Mouse (Mus musculus) thymus, adult 2 months (tissue): ENCODE data around the gene Mrpl4. TPM values are rescaled to one million over a fixed set of nuclear protein-coding genes. Genes with fewer than 3 reads are reported as not detected.
"Not testable (repeated sequence)": the region's sequence is repeated elsewhere in the genome, so short reads cannot be mapped to it uniquely, and the experiment has no call there.

Experiments
- DNase-seq: peaks from one replicate; pipeline ENCODE4 v3.0.0; 2021
- H3K27ac ChIP-seq: fragments of 200-500 bp; 2 replicates; pipeline ENCODE4 v1.5.1; 2012; ENCODE audit warnings: low read length, control low read depth; ENCODE audit not compliant: control insufficient read depth, insufficient read depth
- H3K27me3 ChIP-seq: fragments of 200-500 bp; 2 replicates; pipeline ENCODE4 v1.6.1; 2012; ENCODE audit warnings: mild to moderate bottlenecking, low read length, moderate library complexity, mixed read lengths; ENCODE audit not compliant: control insufficient read depth, insufficient read depth
- H3K36me3 ChIP-seq: fragments of 200-500 bp; 2 replicates; pipeline ENCODE4 v1.6.1; 2012; ENCODE audit warnings: mild to moderate bottlenecking, low read length, moderate library complexity; ENCODE audit not compliant: control insufficient read depth, insufficient read depth
- H3K4me1 ChIP-seq: fragments of 200-500 bp; replicated peaks from 2 replicates; pipeline ENCODE4 v1.6.1; 2012; ENCODE audit warnings: low read length; ENCODE audit not compliant: control insufficient read depth, insufficient read depth
- H3K4me3 ChIP-seq: fragments of 200-500 bp; 2 replicates; pipeline ENCODE4 v1.5.1; 2012; ENCODE audit warnings: mild to moderate bottlenecking, low read length, control low read depth, moderate library complexity; ENCODE audit not compliant: control insufficient read depth, insufficient read depth
- CTCF ChIP-seq: fragments of 200-500 bp; IDR thresholded peaks from 2 replicates; pipeline ENCODE4 v1.5.1; 2012; ENCODE audit warnings: mild to moderate bottlenecking, control low read depth, low read length, moderate library complexity, borderline replicate concordance; ENCODE audit not compliant: control insufficient read depth, poor library complexity, insufficient read depth; ENCODE audit errors: extremely low read depth
- POLR2A ChIP-seq: fragments of 200-500 bp; IDR thresholded peaks from 2 replicates; pipeline ENCODE4 v1.6.1; 2012; ENCODE audit warnings: mild to moderate bottlenecking, low read length, control low read depth, moderate library complexity; ENCODE audit not compliant: control insufficient read depth, poor library complexity, insufficient read depth; ENCODE audit errors: extremely low read depth
- WGBS: fragments of 180-500 bp; shearing (Covaris S2); methylation state at CpG from one replicate; pipeline ENCODE4 v1.1.7; 2018; 5-methylcytosine and 5-hydroxymethylcytosine counted together
- polyA plus RNA-seq: library from polyadenylated mRNA; depleted of rRNA; stranded (reverse); fragments of >200 nt; gene quantifications from 2 replicates; pipeline ENCODE4 v1.2.3, GENCODE M21; 2012

Gene Mrpl4
- polyA plus RNA-seq, 1 experiment = 125 TPM

DNA sequence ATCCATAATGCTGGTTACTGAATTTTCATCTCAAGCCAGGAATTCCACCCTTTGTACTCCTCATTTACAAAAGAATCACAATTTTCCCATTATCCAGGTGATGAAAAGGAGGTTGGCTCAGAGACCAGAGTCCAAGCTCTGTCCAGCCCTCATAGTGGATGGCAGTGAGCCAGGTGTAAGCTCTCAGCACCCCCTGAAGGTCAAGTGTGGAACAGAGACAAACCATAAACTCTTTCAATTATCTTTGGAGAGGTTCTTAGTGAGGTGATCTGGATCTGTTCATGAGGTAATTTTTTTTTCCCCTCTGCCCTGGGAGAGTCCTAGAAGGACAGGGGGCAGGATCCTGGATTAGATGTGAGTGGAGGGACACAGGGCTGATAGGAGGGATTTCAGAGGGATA lies 1.7 kb upstream of the Mrpl4 start:
- no peaks in the 10 kb centered on the region; the same call in 1 of the 2 replicates for H3K36me3 ChIP-seq
- H3K27me3 ChIP-seq = no peaks in the 10 kb centered on the region
- TF ChIP-seq CTCF (no peak), POLR2A (no peak)
- H3K4me3 ChIP-seq = no peak overlapping the region
- no peak overlapping the region for H3K27ac ChIP-seq
- peaks cover 3% of the 10 kb centered on the region; the same call in 1 of the 2 replicates for H3K4me1 ChIP-seq
- DNase-seq = no peak

DNA sequence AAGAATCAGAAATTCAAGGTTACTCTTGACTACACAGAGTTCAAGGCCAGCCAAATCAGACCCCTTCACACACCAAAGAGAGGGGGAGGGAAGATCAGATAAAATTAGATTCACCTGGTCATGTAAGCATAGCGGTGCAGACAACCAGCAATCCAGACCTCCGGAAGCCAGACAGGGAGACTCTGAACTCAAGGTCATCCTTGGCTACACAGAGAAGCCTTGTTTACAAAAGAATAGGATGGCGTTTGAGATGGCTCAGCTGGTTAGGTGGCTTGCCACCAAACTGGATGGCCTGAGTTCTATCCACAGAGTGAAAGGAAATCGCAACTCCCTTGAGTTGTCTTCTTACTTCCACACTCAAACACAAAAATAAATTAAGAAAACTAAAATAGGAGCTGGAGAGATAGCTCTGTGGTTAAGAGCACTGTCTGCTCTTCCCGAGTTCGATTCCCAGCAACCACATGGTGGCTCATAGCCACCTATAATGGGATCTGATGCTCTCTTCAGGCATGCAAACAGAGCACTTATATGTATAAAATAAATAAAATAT lies 812 bp upstream of the Mrpl4 start:
- WGBS = 76% methylated on average over 6 of the region's 6 CpGs
- H3K27me3 ChIP-seq = no peaks in the 10 kb centered on the region
- DNase-seq = no peak

DNA sequence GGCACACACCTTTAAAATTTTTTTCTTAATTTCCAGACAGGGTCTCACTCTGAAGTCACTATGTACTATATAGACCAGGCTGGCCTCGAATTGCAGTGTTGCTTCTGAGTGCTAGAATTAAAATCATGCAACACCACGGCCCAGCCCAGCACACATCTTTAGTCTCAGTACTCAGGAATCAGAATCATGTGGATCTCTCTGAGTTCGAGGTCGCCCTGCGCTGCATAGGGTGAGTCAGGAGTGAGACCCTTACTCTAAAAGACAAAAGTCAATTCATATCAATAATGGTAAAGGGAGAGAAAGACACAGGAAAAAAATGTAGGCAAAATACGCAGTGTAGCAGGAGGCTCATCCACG lies 290 bp upstream of the Mrpl4 start:
- Histone ChIP-seq H3K27ac (no peak overlapping the region), H3K4me1 (peaks cover 3% of the 10 kb centered on the region; the same call in 1 of the 2 replicates), H3K27me3 (no peaks in the 10 kb centered on the region), H3K36me3 (peaks cover 3% of the 10 kb centered on the region; the same call in 1 of the 2 replicates), H3K4me3 (peak overlapping the region; percentile 73)
- 10% methylated on average over 7 of the region's 7 CpGs for WGBS
- no peak for DNase-seq
- TF ChIP-seq POLR2A (no peak), CTCF (no peak)

More for the DNA sequence above, 812 bp upstream of the Mrpl4 start:
- Histone ChIP-seq H3K4me1 (peaks cover 3% of the 10 kb centered on the region; the same call in 1 of the 2 replicates), H3K27ac (no peak overlapping the region), H3K4me3 (no peak overlapping the region), H3K36me3 (peaks cover 3% of the 10 kb centered on the region; the same call in 1 of the 2 replicates)
- TF ChIP-seq POLR2A (no peak), CTCF (no peak)

DNA sequence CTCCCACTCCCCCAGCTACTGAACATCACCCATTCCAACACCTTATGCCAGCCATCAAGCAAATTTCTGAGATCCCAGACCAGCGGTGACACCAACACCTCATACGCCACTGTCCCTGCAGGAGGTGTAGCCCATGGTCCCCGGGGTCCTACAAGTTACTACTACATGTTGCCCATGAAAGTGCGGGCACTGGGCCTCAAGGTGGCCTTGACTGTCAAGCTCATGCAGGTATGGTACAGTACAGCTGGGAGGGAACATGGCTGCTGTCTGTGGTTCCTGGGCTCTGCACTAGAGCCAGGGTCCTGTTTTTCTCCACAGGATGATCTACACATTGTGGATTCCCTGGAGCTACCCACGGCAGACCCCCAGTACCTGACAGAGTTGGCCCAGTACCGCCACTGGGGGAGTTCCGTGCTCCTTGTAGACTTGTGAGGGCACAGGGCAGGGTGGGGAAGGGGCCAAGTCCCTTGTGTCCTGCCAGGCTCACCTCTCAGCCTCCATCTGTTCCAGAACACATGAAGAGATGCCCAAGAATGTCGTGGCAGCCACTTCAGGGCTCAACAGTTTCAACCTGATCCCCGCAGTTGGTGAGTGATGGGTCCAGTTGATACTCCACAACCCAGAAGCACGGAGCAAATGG lies 4.9 kb downstream of the Mrpl4 start:
- no peak for DNase-seq
- peaks cover 10% of the 10 kb centered on the region for H3K36me3 ChIP-seq
- no peak overlapping the region for H3K4me3 ChIP-seq
- H3K27ac ChIP-seq = no peak overlapping the region
- H3K27me3 ChIP-seq = no peaks in the 10 kb centered on the region
- peaks cover 3% of the 10 kb centered on the region; the same call in 1 of the 2 replicates for H3K4me1 ChIP-seq
- WGBS = 96% methylated on average over 10 of the region's 10 CpGs
- TF ChIP-seq CTCF = no peak
- TF ChIP-seq POLR2A = no peak

- Histone ChIP-seq H3K27ac (no peak overlapping the region), H3K36me3 (peaks cover 10% of the 10 kb centered on the region), H3K4me1 (peaks cover 3% of the 10 kb centered on the region; the same call in 1 of the 2 replicates), H3K4me3 (no peak overlapping the region), H3K27me3 (no peaks in the 10 kb centered on the region)
- TF ChIP-seq POLR2A (no peak), CTCF (no peak)
- no peak for DNase-seq
- 88% methylated on average over 7 of the region's 7 CpGs for WGBS
Observed at GRCm38 (mm10) chr9:21008007-21008406, 5.5 kb downstream of the Mrpl4 start.

DNA sequence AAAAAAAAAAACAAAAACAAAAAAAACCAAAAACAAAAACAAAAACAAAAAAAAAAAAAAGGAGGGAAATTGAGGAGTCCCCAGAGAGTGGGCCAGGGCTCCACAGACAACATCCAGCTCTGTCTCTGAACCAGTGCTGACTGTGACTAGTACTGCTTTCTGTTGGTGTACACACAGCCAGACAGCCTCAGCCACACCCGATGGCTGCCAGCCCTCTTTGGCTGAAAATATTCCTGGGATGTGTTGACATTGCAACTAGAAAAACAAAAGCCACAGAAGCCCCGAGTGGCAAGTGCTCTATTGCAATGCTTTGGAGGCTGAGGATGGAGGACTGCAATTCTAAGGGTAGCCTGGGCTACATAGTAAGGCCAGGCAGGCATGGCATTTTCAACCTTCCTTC lies 7.8 kb downstream of the Mrpl4 start:
- peaks cover 10% of the 10 kb centered on the region for H3K4me1 ChIP-seq
- peaks cover 10% of the 10 kb centered on the region for H3K36me3 ChIP-seq
- H3K27me3 ChIP-seq = no peaks in the 10 kb centered on the region
- TF ChIP-seq POLR2A (no peak), CTCF (no peak)
- DNase-seq = no peak
- no peak overlapping the region for H3K4me3 ChIP-seq
- H3K27ac ChIP-seq = no peak overlapping the region
- WGBS = 76% methylated on average over 2 of the region's 2 CpGs

- H3K4me1 ChIP-seq = peaks cover 14% of the 10 kb centered on the region
- not testable (repeated sequence) for DNase-seq, H3K27me3 ChIP-seq, H3K27ac ChIP-seq, H3K36me3 ChIP-seq, H3K4me3 ChIP-seq
- WGBS = 74% methylated on average over 9 of the region's 9 CpGs
Observed at GRCm38 (mm10) chr9:21010939-21011541, 8.5 kb downstream of the Mrpl4 start.
